Comparison of ENCODE assay signal across 9 mouse cellular contexts in the genomic region with DNA sequence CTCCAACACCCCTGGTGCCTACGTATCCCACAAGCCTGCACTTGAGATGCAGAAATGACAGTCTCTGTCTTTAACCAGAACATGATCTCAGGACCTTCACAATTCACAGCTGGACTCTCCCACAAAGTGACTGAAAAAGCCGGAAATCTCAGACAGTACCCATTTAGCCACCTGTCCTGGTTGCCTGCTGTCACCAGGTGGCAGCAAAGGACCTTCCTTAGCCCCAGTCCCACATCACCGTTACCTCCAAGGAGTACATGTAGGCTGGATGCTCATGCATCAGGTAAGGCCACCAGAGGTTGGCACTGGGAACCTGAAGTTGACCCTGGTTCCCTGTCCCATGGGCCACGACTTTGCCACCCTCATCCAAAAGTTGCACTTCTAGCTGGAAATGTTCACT. TPM values are rescaled to one million over a fixed set of nuclear protein-coding genes. Genes with fewer than 3 reads are reported as not detected.
DNase-seq lines count a peak whose midpoint lies in the region; ATAC-seq lines count a peak whose summit lies in the region.
"Had no signal": no experiment of that assay in that cellular context is flagged by ENCODE, and none has a peak within 500 bp of the region (broad histone marks: within the 10 kb centered on the region; RNA-seq: fewer than 3 reads in every experiment).

No protein-coding gene starts in this region.

- peak; percentile 44 for DNase-seq in hindbrain, embryonic 10.5 days (ENCODE audit: low spot score)
- peak; percentile 59 to 62 for DNase-seq in adrenal gland, postnatal 36 days
- DNase-seq in layer of hippocampus, adult 8-10 months (ENCODE audit: low spot score in 2 of 2): peak; percentile 29 to 41
- peak; percentile 74 for DNase-seq in testis, postnatal 10 days (ENCODE audit: low spot score)

- no peak overlapping the region for H3K4me3 ChIP-seq in hindbrain, embryonic 10.5 days
- no peak overlapping the region for H3K4me3 ChIP-seq in hindbrain, embryonic 12.5 days
- H3K4me3 ChIP-seq: embryonic facial prominence, embryonic 15.5 days had no signal

- H3K9me3 ChIP-seq in hindbrain, embryonic 10.5 days: peaks cover 1% of the 10 kb centered on the region; the same call in 1 of the 2 replicates
- H3K9me3 ChIP-seq in hindbrain, embryonic 12.5 days (replicated peaks): no peaks in the 10 kb centered on the region
- H3K9me3 ChIP-seq: embryonic facial prominence, embryonic 15.5 days had no signal

- no peak for ATAC-seq in hindbrain, embryonic 12.5 days (ENCODE audit: low FRiP score)
- ATAC-seq in CD4-positive, CD25-positive, alpha-beta regulatory T cell, adult 4 months: peak; percentile 57
- ATAC-seq in erythroblast, adult 5-6 weeks (replicated peaks; ENCODE audit: low FRiP score, poor library complexity, severe bottlenecking): peak; percentile 75
- ATAC-seq in megakaryocyte-erythroid progenitor cell, adult 5-6 weeks (replicated peaks; ENCODE audit: low FRiP score, low TSS enrichment, poor library complexity, severe bottlenecking): peak; percentile 45

- 40% methylated on average over 4 of the region's 4 CpGs for WGBS in hindbrain, embryonic 10.5 days
- WGBS in hindbrain, embryonic 12.5 days: 32% methylated on average over 4 of the region's 4 CpGs

- no peaks in the 10 kb centered on the region for H3K27me3 ChIP-seq in hindbrain, embryonic 10.5 days (ENCODE audit: insufficient read depth, poor library complexity, severe bottlenecking)
- no peaks in the 10 kb centered on the region for H3K27me3 ChIP-seq in hindbrain, embryonic 12.5 days
- H3K27me3 ChIP-seq: embryonic facial prominence, embryonic 15.5 days had no signal

- H3K4me2 ChIP-seq in hindbrain, embryonic 12.5 days (replicated peaks): no peak overlapping the region
- H3K4me2 ChIP-seq: embryonic facial prominence, embryonic 15.5 days had no signal

- H3K36me3 ChIP-seq in hindbrain, embryonic 10.5 days: peaks cover 12% of the 10 kb centered on the region
- 0 out of 2 replicates have a peak, but pooled peaks cover 3% of the 10 kb centered on the region for H3K36me3 ChIP-seq in hindbrain, embryonic 12.5 days
- H3K36me3 ChIP-seq: embryonic facial prominence, embryonic 15.5 days had no signal

- H3K9ac ChIP-seq in hindbrain, embryonic 12.5 days: no peak overlapping the region
- H3K9ac ChIP-seq: embryonic facial prominence, embryonic 15.5 days had no signal

- H3K4me1 ChIP-seq in hindbrain, embryonic 10.5 days (replicated peaks): peaks cover 27% of the 10 kb centered on the region
- H3K4me1 ChIP-seq in hindbrain, embryonic 12.5 days: peaks cover 11% of the 10 kb centered on the region

- no peak overlapping the region for H3K27ac ChIP-seq in hindbrain, embryonic 10.5 days
- H3K27ac ChIP-seq in hindbrain, embryonic 12.5 days: no peak overlapping the region
- H3K27ac ChIP-seq: embryonic facial prominence, embryonic 15.5 days had no signal

RNA-seq across cellular contexts. Expression of a gene that starts 3.8 kb away (rescaled TPM):
- 36.1 and 40.5 TPM in 2 replicates for polyA plus RNA-seq in hindbrain, embryonic 10.5 days (2016; fragmentation: Nextera tagmentation; extraction: Ambion mirVana)
- polyA plus RNA-seq in hindbrain, embryonic 12.5 days (2016; fragmentation: Nextera tagmentation; extraction: Ambion mirVana): 31.4 and 31.5 TPM in 2 replicates
- 10 to 100 TPM; 49.4 to 60.6 TPM for polyA plus RNA-seq in CD4-positive, CD25-positive, alpha-beta regulatory T cell, adult 4 months (2017; shearing (Covaris generic))
- 10 to 100 TPM; 48.1 to 53.8 TPM for total RNA-seq in adrenal gland, postnatal 36 days (2021)
- 22.1 and 25.5 TPM in 2 replicates for total RNA-seq in erythroblast, adult 5-6 weeks (2015; ENCODE audit: low replicate concordance)
- total RNA-seq in erythroblast, adult 5-6 weeks (2017; ENCODE audit: low replicate concordance): 8.9 and 13.4 TPM in 2 replicates
- total RNA-seq in layer of hippocampus, adult 8-10 months (2022): 10 to 100 TPM; 11.2 to 60.7 (median 28.9) TPM
- 62.0 and 80.6 TPM in 2 replicates for total RNA-seq in megakaryocyte-erythroid progenitor cell, adult 5-6 weeks (2014; fragmentation: Nextera tagmentation)
- total RNA-seq in megakaryocyte-erythroid progenitor cell, adult 5-6 weeks (2017): 36.1 and 42.0 TPM in 2 replicates

RNA-seq across cellular contexts. Expression of a gene that starts 29.9 kb away (rescaled TPM):
- polyA plus RNA-seq in hindbrain, embryonic 10.5 days (2016; fragmentation: Nextera tagmentation; extraction: Ambion mirVana): 37.9 and 40.8 TPM in 2 replicates
- 23.5 and 34.7 TPM in 2 replicates for polyA plus RNA-seq in hindbrain, embryonic 12.5 days (2016; fragmentation: Nextera tagmentation; extraction: Ambion mirVana)
- polyA plus RNA-seq in CD4-positive, CD25-positive, alpha-beta regulatory T cell, adult 4 months (2017; shearing (Covaris generic)): 100 to 1,000 TPM; 102 to 103 TPM
- total RNA-seq in adrenal gland, postnatal 36 days (2021): 100 to 1,000 TPM in 1 of 2 experiments, 10 to 100 TPM in 1; 100.0 to 138 TPM
- total RNA-seq in erythroblast, adult 5-6 weeks (2015; ENCODE audit: low replicate concordance): 1.9 and 11.3 TPM in 2 replicates
- 2.0 and 2.6 TPM in 2 replicates for total RNA-seq in erythroblast, adult 5-6 weeks (2017; ENCODE audit: low replicate concordance)
- 10 to 100 TPM; 18.9 to 38.2 (median 26.3) TPM for total RNA-seq in layer of hippocampus, adult 8-10 months (2022)
- total RNA-seq in megakaryocyte-erythroid progenitor cell, adult 5-6 weeks (2014; fragmentation: Nextera tagmentation): 13.7 and 19.9 TPM in 2 replicates
- 14.0 and 18.3 TPM in 2 replicates for total RNA-seq in megakaryocyte-erythroid progenitor cell, adult 5-6 weeks (2017)

RNA-seq across cellular contexts. Expression of a gene that starts 30.0 kb away (rescaled TPM):
- polyA plus RNA-seq in hindbrain, embryonic 10.5 days (2016; fragmentation: Nextera tagmentation; extraction: Ambion mirVana): 57.6 and 61.3 TPM in 2 replicates
- polyA plus RNA-seq in hindbrain, embryonic 12.5 days (2016; fragmentation: Nextera tagmentation; extraction: Ambion mirVana): 53.3 and 56.0 TPM in 2 replicates
- polyA plus RNA-seq in CD4-positive, CD25-positive, alpha-beta regulatory T cell, adult 4 months (2017; shearing (Covaris generic)): 10 to 100 TPM; 60.0 to 75.7 TPM
- total RNA-seq in adrenal gland, postnatal 36 days (2021): 10 to 100 TPM; 27.2 to 39.6 TPM
- 9.2 and 16.5 TPM in 2 replicates for total RNA-seq in erythroblast, adult 5-6 weeks (2015; ENCODE audit: low replicate concordance)
- total RNA-seq in erythroblast, adult 5-6 weeks (2017; ENCODE audit: low replicate concordance): 18.7 and 21.6 TPM in 2 replicates
- 10 to 100 TPM; 31.8 to 38.2 (median 35.6) TPM for total RNA-seq in layer of hippocampus, adult 8-10 months (2022)
- total RNA-seq in megakaryocyte-erythroid progenitor cell, adult 5-6 weeks (2014; fragmentation: Nextera tagmentation): 33.3 and 58.9 TPM in 2 replicates
- total RNA-seq in megakaryocyte-erythroid progenitor cell, adult 5-6 weeks (2017): 43.5 and 120 TPM in 2 replicates

RNA-seq across cellular contexts. Expression of a gene that starts 57.3 kb away (rescaled TPM):
- polyA plus RNA-seq in hindbrain, embryonic 10.5 days (2016; fragmentation: Nextera tagmentation; extraction: Ambion mirVana): 32.1 and 32.4 TPM in 2 replicates
- 40.9 and 42.4 TPM in 2 replicates for polyA plus RNA-seq in hindbrain, embryonic 12.5 days (2016; fragmentation: Nextera tagmentation; extraction: Ambion mirVana)
- 1 to 10 TPM; 5.0 to 6.2 TPM for polyA plus RNA-seq in CD4-positive, CD25-positive, alpha-beta regulatory T cell, adult 4 months (2017; shearing (Covaris generic))
- total RNA-seq in adrenal gland, postnatal 36 days (2021): 10 to 100 TPM; 31.9 to 38.5 TPM
- 39.8 and 49.3 TPM in 2 replicates for total RNA-seq in erythroblast, adult 5-6 weeks (2015; ENCODE audit: low replicate concordance)
- total RNA-seq in erythroblast, adult 5-6 weeks (2017; ENCODE audit: low replicate concordance): 27.2 and 30.7 TPM in 2 replicates
- 10 to 100 TPM; 43.6 to 50.2 (median 45.9) TPM for total RNA-seq in layer of hippocampus, adult 8-10 months (2022)
- total RNA-seq in megakaryocyte-erythroid progenitor cell, adult 5-6 weeks (2014; fragmentation: Nextera tagmentation): 60.1 and 75.7 TPM in 2 replicates
- total RNA-seq in megakaryocyte-erythroid progenitor cell, adult 5-6 weeks (2017): 61.7 and 81.5 TPM in 2 replicates
